Mouse (Mus musculus) neutrophil, adult 83 days (primary cell): Measurements from ENCODE around the gene Chml. TPM values are rescaled to one million over a fixed set of nuclear protein-coding genes. Genes with fewer than 3 reads are reported as not detected.

Experiments used
- total RNA-seq, 2 experiments: library from RNA; stranded (reverse); gene quantifications; one replicate each; pipeline ENCODE4 v1.2.4; 2023

Chml gene
- total RNA-seq = 10 to 100 TPM in 1 of 2 experiments, 1 to 10 TPM in 1; 7.7 to 11.1 TPM

DNA sequence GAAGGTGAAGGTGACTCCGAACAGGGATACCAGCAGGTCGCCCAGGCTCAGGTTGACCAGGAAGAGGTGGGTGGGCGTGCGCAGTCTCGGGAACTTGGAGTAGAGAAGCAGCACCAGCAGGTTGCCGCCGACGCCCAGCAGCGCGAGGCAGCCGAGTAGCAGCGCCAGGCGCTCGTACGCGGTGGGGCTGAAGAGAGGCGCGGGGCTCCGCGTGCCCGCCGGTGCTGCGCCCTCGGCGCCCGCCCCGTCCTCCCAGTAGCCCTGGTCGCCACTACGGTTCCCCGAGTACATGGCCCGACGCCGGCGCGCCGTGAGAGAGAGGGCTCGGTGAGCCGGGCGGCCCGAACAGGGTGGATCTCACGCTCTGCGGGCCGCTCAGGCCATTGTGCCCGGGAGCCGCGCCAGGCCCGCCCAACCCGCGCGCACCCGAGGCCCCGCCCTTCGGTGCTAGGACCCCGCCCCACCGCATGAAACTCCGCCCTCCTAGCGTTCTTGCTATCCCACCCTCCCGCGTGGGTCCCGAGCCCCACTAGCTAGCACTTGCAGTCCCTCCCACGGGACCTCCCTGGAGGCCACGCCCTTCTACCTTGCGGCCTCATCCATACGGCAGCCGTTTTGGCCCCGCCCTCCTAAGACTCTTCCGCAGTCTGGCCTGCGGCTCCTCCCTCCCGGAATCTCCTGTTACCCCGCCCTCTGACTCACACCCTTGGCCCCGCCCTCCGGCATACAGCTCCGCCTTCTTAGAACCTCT, at the start of gene Chml, which contains the start of gene Opn3:
TSS of gene Chml (minus strand) at position 656 of the 751 bp plus-strand sequence.
TSS of gene Opn3 (minus strand) at position 531 of the 751 bp plus-strand sequence.

DNA sequence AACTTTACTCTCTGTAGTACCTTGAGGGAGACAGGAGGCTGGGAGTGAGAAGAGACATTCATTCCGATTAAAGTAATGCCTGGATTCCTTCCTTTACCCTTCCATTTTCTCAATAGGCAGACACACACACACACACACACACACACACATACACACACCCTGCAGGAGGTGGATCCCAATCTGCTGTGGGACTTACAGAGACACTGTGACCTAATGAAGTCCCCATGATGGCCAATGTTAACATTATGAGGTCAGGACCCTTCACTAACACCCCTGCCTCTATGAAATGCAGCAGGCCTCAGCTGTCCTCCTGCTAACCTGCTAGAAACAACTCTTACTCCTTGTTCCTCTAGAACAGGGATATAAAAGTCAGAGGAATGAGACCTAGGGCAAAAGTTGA, 5.6 kb upstream of the Chml start, which contains the start of gene Wdr64:
TSS of gene Wdr64 (plus strand) at position 301 of the 400 bp plus-strand sequence.

Other genes starting within 250 kb of the Chml start
- gene Rgs7, start 200.4 kb downstream of the Chml start, total RNA-seq = under 1 TPM; 0.49 to 0.64 TPM
- 1 to 10 TPM; 3.4 to 3.7 TPM for gene Kmo, start 72.5 kb downstream of the Chml start, total RNA-seq
- gene Fh1, start 67.3 kb downstream of the Chml start, total RNA-seq = 10 to 100 TPM; 33.0 to 35.0 TPM
- 1 to 10 TPM; 1.6 to 1.7 TPM for gene Opn3, start 125 bp downstream of the Chml start, total RNA-seq
- gene Wdr64, start 5.7 kb upstream of the Chml start, total RNA-seq = not detected
- 10 to 100 TPM; 18.2 to 20.5 TPM for gene Exo1, start 187.7 kb upstream of the Chml start, total RNA-seq
- gene Gm38100, start 227.4 kb upstream of the Chml start, total RNA-seq = not detected